11 mouse cellular contexts compared by ENCODE assay signal in the genomic region with DNA sequence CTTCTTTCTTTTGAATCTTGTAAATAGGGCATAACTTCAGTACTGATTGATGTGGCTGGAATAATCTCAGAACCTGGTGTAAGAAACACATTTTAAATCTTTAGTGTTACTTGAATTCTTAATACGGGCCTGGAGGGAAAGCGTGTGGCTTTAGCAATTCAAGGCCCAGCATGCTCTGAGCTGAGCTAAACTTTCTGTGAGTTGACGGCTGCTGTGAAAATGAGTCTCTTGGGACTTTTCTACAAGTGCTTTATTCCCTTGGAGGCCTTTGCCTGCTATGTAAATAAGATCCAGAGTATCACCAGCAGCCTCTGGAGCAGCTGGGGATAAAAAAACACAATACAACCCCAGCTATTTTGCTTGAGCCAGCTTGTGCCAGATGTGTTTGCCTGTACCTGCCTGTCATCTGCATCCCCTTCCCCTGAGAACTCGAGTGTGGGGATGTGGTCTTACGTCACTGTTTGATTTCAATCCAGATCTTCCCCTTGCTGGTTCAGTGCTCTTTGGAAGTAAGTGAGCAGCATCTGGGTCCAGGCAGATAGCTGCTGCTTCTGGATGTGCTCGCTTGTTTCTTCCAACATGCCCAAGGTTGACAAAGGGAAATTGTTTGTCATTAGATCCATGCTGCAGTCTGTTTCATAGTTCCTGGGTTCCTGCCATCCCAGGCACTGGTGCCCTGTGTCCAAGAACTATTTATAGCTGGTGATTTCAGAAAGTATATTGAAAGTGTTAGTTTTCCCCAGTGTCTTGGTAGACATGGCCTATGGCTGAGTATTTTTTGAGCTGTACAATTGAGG.
A peak's percentile ranks its signal among the peaks of the same experiment; 100 is the strongest.
DNase-seq lines count a peak whose midpoint lies in the region; ATAC-seq lines count a peak whose summit lies in the region.
"Had no signal": no experiment of that assay in that cellular context is flagged by ENCODE, and none has a peak within 500 bp of the region (broad histone marks: within the 10 kb centered on the region; RNA-seq: fewer than 3 reads in every experiment).

No protein-coding gene starts in this region.

- ATAC-seq in erythroblast, adult 5-6 weeks (replicated peaks; ENCODE audit: low FRiP score, poor library complexity, severe bottlenecking) = no peak
- ATAC-seq: liver, embryonic 12.5 days had no signal

- DNase-seq in cerebellum, adult 9-10 months = peak; percentile 18
- no peak for DNase-seq in cerebellum, postnatal 4 days (ENCODE audit: low spot score in 2 of 2)
- DNase-seq in lung, postnatal 10 days = peak; percentile 31
- no peak for DNase-seq in lung, adult 18-20 months
- peak; percentile 21 for DNase-seq in gastrocnemius, postnatal 25 days
- DNase-seq in skeletal muscle tissue, adult 2 months (ENCODE audit: low read depth, low spot score) = peak; percentile 78
- no peak for DNase-seq in right cerebral cortex, postnatal 10 days (ENCODE audit: low spot score in 2 of 2)
- DNase-seq: B cell, adult 2 months; cerebellum, adult 11 months had no signal

Comparison
In these comparisons a context has a peak if more than half of its experiments do, and no peak if none do; other contexts are left out.
1. DNase-seq: peak in cerebellum, adult 9-10 months (single experiment), lung, postnatal 10 days (single experiment), gastrocnemius, postnatal 25 days (single experiment) and skeletal muscle tissue, adult 2 months (single experiment); none in cerebellum, postnatal 4 days (0 of 2), lung, adult 18-20 months (0 of 2) and right cerebral cortex, postnatal 10 days (0 of 2).